Mouse (Mus musculus) gastrocnemius, postnatal 25 days (tissue): ENCODE results near the gene Mapkapk3. TPM values are rescaled to one million over a fixed set of nuclear protein-coding genes. Genes with fewer than 3 reads are reported as not detected.

Experiments used
- DNase-seq: peaks from one replicate; pipeline ENCODE4 v3.0.0; 2022
- long read RNA-seq, 2 experiments: library from polyadenylated mRNA; stranded (forward); transcript quantifications; one replicate each; pipeline ENCODE4 v2.0.0; 2021
- total RNA-seq, 2 experiments: library from RNA; stranded (reverse); gene quantifications; 1 replicate in 1 of 2; 2 replicates in 1 of 2; pipeline ENCODE4 v1.2.3; 2021

Mapkapk3 gene
- 10 to 100 TPM; 27.7 to 32.1 TPM for total RNA-seq
- long read RNA-seq, experiment 1, transcript Mapkapk3-201 (11 exons, 2,816 nt): major isoform, 8 of 22 reads
- long read RNA-seq, experiment 1, partial matches to known transcripts: 3 of 22 reads
- long read RNA-seq, experiment 1, other reads (novel, unspliced or antisense): 10 of 22 reads
- long read RNA-seq, experiment 2, transcript Mapkapk3-201 (11 exons, 2,816 nt): major isoform, 18 of 29 reads
- long read RNA-seq, experiment 2, partial matches to known transcripts: 4 of 29 reads
- long read RNA-seq, experiment 2, other reads (novel, unspliced or antisense): 6 of 29 reads

- DNase-seq: peak; percentile 89
Measured at GRCm38 (mm10) chr9:107289211-107290076, at the start of gene Mapkapk3. TSS of gene Mapkapk3 (minus strand) at chr9:107289877.

GRCm38 (mm10) chr9:107338172-107338883 lies 48.7 kb upstream of the Mapkapk3 start, which contains the start of gene Hemk1:
TSS of gene Hemk1 (minus strand) at chr9:107338350.
- peak; percentile 60 for DNase-seq

GRCm38 (mm10) chr9:107336386-107336785 lies 46.7 kb upstream of the Mapkapk3 start:
- DNase-seq: no peak

DNA sequence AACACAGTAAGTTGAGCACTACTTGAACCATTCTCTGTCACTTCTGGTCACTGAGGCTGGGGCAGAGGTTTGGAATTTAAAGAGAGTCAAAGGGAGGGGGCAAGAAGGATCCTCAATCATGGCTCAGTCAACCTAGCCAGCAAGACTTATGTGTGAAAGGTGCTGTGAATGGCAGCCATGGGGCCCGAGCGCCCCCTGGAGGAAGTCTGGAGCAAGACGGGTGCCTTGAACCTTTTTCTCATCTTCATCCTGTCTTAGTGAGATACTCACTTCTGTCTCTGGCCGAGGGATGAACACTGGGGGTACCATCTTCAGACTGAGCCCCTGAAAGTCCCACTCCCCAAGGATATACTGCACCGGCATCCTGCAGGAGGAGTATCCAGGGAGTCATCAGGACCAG lies 46.2 kb upstream of the Mapkapk3 start:
- DNase-seq: peak; percentile 57

DNA sequence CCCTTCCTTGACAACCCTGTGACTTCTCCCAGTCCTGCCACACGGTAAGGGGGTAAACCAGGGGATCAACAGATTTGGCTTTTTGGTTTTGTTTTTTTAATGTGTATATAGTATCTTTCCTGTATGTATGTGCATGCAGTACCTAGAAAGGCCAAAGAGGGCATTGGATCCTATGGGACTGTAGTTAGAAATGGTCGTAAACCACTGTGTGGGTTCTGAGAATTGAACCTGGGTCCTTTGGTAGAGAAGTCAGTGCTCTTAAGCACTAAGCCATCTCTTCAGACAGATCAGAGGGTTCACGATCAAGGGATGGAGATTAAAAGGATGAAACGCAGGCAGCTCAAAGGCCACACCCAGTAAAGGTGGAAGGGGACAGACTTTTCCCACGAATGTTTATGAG lies 45.4 kb upstream of the Mapkapk3 start:
- no peak for DNase-seq

DNA sequence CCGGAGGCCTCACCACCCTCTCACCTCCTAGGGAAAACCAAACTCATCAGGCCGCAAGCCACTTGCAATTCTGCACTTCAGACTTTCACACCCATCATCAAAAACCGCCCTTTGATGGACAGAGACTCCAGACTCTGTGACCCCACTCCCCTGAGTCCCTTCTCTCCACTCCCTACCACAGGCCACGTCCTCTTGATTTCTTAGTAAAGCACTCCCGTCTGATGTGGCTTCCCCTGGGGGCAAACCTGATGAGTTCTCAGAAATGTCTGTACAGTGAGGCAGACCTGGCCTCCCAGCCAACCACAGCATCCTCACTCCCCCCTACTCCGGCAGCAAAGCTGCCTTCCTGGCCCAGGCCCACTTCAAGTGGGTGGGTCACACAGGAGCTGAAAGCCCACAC lies 44.7 kb upstream of the Mapkapk3 start:
- DNase-seq: no peak

GRCm38 (mm10) chr9:107333686-107334085 lies 44.0 kb upstream of the Mapkapk3 start:
- no peak for DNase-seq

DNA sequence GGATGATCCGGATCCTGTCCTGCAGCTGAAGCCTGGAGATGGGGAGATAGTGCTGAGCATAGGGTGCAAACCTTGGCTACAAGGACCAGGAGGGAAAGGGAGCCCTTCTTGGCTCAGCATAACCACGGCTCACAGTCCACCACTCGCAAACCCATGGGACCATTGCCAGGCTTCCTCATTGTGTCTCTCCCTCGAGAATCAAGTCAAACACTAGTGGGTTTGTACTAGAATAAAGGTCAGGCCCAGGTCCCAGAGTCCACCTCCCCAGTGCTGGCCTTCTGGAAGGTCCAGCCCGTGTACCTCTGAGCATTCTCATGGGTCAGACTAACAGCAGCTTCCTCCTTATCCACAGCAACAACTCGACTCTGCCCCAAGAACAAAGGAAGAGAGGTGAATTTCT lies 41.1 kb upstream of the Mapkapk3 start:
- DNase-seq: no peak

- no peak for DNase-seq
Measured at GRCm38 (mm10) chr9:107327879-107328620, 38.4 kb upstream of the Mapkapk3 start.

DNA sequence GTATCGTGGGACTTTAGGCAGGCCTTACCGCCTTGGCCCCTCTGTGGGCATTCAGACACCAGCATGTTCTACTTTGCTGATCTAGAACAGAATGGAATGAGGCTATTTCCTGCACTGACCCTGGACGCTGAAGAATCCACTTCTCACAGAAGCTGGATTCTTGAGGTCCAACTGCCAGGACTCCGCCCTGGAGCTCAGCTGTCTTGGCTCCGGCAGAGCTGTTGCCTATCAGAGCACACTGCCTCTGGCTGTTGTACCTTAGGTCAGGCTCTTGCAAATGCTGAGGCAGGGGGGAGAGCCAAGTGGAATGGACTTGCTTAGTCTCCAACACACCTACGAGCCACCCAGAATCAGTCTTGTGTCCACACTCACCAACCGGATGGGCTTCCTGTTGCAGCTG lies 36.2 kb upstream of the Mapkapk3 start:
- DNase-seq: peak; percentile 69

DNA sequence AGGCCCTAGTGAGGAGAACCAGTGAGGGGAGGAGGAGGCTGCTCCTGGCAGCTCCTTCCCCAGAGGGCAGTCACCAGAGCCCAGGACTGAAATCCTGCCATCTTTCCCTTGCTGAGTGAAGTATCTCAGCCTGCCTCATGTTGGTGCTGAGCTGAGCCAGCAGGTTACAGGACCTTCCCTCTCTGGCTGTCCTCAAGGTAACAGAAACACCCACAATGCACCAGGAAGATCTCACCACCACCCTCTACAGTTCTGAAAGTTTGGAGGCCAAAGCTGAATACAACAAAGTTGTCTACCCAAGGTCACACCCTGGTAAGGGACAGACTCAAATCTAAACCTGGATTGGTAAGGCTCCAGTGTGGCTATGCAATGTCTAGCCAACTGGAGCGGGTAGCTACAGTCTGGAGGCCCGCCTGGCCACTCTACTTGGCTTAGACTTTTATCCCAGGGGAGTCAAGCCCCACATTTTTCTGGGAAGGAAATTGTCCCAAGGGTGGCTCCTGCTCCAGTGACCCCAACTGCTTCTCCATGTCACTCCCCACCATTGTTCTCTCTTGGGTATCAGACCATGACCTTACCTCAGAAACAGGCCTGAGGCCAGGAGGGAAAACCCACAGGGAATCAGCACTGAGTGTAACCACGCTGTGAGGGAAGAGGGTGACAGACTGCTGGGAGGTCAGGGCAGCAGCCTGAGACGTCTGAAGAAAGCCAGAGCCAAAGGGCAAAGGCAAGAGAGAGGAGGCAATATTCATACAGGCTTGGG lies 35.3 kb upstream of the Mapkapk3 start:
- peak; percentile 63 for DNase-seq

- DNase-seq: peak; percentile 93
Measured at GRCm38 (mm10) chr9:107323558-107323957, 33.9 kb upstream of the Mapkapk3 start.

DNA sequence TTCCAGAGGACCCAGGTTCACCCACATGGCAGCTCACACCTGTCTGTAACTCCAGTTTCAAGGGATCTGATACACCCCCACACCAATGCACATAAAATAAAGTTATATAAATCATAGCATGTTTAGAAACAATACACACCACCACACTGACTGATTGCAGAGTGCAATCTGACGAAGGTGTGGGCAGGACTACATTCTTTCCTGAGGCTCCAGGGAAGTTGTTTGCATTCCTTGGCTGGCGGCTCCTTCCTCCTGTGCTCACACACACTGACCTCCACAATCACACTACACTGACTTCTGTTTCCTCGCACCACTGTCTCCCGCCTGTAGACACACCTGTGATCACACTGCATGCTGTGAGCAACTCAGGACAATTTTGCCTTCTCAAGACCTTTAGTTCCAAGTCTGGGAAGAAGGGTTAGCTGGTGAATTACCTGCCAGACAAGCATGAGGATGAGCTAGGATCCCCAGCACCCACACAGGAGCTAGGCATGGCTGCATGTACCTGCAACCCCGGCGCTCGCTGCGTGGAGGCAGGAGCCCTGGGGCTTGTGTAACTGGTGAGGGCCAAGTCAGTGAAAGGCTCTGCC lies 32.9 kb upstream of the Mapkapk3 start:
- DNase-seq: no peak

DNA sequence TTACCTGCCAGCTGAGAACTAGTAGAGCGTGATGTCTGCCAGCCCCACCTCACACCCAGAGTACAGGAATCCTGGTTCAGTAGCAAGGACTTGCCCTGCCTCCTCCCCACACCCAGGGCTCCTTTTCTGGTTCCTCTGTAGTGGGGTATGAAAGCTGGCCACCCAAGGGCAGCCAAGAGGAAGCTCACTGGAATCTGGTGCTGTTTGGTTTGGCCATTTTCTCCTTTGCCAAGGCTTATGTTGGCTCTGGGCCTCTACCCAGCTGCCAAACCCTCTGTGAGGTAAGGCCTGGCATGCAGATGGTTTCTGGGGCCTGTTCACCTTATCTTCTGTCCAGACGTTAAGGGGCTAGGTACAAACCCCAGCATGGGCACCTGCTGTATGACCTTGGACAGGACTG lies 26.1 kb upstream of the Mapkapk3 start:
- DNase-seq: no peak

- DNase-seq: no peak
Measured at GRCm38 (mm10) chr9:107313926-107314325, 24.2 kb upstream of the Mapkapk3 start.

GRCm38 (mm10) chr9:107312811-107313584 lies 23.3 kb upstream of the Mapkapk3 start:
- DNase-seq: no peak

GRCm38 (mm10) chr9:107309600-107309999 lies 19.9 kb upstream of the Mapkapk3 start:
- no peak for DNase-seq

DNA sequence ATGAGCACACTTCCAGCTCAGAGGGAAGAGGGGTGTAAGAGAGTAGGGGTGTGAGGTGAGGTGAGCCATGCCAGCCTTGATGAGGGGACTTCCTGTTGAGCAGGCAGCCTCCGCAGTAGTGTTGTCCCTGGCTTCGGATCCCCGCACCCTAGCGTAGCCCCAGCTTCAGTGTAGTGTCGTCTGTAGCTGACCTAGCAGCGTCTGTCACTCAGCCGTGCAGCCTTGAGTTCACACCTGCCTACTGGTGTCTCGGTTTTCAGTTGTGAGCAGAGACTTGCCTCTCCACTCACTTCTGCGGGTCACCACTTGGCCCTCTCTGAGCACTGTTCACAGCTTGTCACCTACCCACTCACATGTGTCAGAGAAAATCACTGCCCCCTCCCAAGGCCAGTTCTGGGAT lies 19.5 kb upstream of the Mapkapk3 start:
- DNase-seq: no peak

- DNase-seq: peak; percentile 67
Measured at GRCm38 (mm10) chr9:107308346-107309000, 18.8 kb upstream of the Mapkapk3 start.
